Mouse (Mus musculus) thymus, adult 18-20 months (tissue): ENCODE data around the gene Nms.

Source experiments
- DNase-seq, 2 experiments: peaks; one replicate each; pipeline ENCODE4 v3.0.0; 2022; ENCODE audit warnings: mixed read lengths in 2 of 2

Gene Nms

DNA sequence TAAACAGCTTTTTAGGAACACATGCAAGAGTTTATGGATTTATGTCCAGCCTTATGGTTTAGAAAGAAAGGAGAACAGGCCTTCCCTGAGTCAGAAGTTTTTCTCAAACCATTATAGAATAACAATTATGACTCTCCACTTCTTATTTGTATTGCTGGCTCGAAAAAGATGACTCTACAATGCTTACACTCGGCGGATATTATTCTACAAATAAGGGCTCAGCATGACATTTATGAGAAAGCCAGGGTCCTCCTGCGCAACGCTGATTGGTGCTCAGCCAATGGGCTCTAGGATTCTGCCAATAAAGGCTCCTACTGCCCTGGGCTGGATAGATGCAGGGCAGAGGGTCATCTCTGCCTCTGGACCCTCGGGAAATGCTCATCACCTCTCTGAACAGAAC lies at the start of gene Nms:
TSS of gene Nms (plus strand) at position 301 of the 400 bp plus-strand sequence.
- DNase-seq, result no peak

- DNase-seq, result no peak
These were observed 47.5 kb upstream of the Nms start for GRCm38 (mm10) chr1:38891444-38891843.

GRCm38 (mm10) chr1:38893081-38893480 lies 45.9 kb upstream of the Nms start:
- DNase-seq, result no peak

- DNase-seq, result peak; percentile 94 to 95
These were observed 41.3 kb upstream of the Nms start, which contains the start of gene Chst10 for GRCm38 (mm10) chr1:38897431-38898248. Chst10 (minus strand) TSS chr1:38898161.

DNA sequence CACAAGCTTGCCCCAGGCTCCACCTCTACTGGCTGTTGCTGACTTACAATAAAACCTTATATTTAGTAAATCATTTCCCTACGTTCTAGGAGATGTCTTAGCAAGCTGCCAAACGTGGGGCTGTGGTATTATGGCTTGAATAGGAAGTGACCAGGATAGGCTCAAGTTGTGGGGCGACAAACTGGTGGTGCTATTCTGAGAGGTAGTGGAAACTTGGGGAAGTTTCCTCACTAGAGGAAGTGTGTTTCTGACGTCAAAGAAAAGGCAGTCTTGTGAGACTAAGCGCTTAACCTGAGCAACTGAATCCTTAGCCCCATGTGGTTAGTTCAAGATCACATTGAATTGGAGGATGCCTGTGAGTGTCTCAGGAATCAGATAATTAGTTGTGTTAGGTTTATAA lies 36.4 kb upstream of the Nms start:
- no peak for DNase-seq

DNA sequence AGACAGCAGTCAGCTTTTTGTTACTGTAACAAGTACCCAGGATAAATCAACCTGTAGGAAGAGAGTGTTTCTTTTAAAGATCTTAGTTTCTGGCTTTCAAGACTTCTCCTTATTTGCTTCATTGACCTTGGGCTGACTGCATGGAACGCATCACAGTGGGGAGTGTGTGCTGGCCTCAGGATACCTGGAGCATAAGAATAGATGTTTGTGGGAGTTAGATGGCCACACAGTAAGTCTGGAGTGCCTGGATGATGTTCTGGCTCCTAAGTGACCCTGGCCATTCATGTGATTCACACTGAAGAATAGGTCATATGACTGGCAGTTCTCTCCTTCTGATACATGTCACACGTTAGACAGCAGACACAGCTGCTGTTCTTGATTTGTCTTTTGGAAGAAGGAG lies 35.0 kb upstream of the Nms start:
- no peak for DNase-seq

- DNase-seq, result no peak
These were observed 10.0 kb upstream of the Nms start for GRCm38 (mm10) chr1:38928996-38929395.

DNA sequence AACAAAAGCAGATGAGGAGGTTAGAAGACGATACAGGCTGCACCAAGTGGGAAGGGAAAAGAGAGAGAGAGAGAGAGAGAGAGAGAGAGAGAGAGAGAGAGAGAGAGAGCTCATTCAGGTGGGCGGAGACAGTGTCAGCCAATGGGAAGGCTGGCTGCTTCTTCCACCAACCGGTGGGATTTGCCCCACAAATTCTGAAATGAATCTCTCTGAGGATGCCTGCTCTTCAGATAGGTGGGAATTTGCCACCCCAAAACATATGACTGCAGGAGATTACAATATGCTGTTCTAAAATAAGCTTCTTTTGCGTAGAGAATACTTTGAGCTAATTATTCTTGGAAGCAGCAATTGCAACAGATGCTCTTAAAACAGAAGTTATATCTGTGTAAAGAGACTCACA lies 9.5 kb upstream of the Nms start:
- no peak for DNase-seq

- no peak for DNase-seq
These were observed 8.2 kb upstream of the Nms start for GRCm38 (mm10) chr1:38930767-38931166.

DNA sequence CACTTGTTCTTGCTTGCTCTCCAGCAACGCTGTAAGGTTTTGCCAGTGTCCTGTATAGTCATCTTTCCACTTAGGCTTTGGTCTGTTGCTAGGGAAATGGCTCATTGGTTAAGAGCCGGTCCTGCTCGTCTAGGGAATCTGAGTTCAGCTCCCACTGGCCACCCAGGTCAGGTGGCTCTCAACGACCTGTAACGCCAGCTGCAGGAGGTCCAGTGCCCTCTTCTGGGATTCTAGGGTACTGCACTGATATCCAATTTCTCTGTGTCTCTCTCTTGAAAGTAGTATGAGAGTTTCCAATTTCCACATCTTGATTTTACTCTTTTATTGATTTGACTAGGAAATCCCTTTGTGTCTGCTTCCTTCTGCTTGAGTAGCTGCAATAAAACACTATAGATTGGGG lies 4.3 kb upstream of the Nms start:
- peak in 1 of 2 experiments; percentile 10 for DNase-seq

- DNase-seq, result peak; percentile 2 to 13
These were observed 2.2 kb upstream of the Nms start for GRCm38 (mm10) chr1:38936780-38937179.

DNA sequence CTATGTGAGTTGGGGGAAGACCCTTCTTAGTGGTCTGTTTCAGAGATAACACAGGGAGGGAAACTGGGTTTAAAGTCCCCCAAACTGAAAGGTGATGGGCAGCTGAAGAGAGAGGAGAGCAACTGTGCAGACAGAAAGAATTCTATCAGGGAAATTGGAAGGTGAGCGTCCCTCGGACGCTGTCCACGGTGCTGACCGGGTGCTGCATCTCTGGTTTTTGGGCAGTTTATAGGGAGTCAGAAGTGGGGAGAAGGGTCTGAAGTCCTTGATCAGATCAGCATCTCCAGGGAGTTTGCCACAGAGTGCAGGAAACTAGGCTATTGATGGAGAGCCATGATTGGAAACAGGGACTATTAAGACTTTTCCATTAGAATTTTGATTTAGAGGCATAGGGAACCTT lies 659 bp downstream of the Nms start:
- no peak for DNase-seq

DNA sequence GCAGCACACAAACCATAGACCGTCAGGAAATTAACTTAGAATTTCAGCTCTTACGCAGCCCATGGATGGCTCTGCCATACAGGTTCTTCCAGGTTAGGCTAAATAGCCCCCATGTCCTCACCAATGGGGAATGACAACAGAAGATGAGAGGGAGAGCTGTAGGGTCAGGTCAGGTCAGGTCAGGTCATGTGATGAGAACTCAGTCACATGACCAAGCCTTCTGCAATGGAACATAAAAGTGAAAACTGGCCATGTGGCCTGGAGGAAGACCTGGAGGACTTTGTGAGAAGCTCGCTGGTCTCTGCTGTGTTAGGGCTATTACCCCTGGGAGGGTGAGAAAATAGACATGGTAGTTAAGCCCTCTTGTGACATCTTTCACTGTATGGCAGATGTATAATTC lies 17.5 kb downstream of the Nms start:
- no peak for DNase-seq

- no peak for DNase-seq
These were observed 30.2 kb downstream of the Nms start for GRCm38 (mm10) chr1:38969116-38969515.

DNA sequence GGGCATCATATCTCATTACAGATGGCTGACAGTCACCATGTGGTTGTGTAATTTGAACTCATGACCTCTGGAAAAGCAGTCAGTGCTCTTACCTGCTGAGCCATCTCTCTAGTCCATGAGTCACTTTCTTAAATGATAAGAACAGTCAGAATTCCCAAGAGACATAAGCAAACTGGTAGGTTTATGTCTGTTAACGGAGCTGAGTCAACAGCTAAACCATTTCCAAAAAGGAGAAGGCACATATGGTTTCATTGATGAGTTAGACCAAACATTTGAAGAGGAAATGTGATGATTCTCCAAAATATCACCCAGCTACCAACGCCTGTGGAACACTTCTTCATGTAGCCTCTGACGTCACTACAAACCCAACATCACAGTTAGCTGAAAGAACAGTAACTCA lies 32.8 kb downstream of the Nms start:
- DNase-seq, result no peak

DNA sequence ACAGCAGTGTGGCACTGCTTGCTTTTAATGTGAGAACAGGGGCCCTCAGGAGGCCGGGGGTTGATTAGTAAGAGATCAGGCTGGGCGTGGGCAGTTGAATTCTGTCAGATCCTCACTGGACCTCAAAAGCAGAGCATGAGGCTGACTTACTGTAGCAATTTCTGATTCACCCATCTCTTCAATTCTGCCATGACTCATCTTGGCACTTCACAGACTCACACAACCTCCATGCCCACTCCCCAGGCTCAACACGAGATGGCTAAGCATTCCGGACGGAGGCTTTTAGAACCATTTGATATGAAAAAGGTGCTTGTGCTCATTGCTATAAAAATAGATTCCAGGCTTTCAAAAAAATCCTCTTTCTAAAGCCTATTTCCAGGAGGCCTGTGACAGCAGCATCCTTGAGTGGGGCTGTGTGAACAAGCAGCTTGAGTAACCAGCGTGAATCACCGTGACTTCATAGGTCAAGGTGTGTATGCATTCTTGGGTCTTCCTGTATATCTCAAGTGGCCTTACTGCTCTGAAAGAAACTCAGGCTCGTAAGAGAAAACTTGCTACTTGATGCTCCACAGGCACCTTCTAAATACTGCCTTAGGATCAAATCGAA lies 34.1 kb downstream of the Nms start:
- DNase-seq, result no peak

DNA sequence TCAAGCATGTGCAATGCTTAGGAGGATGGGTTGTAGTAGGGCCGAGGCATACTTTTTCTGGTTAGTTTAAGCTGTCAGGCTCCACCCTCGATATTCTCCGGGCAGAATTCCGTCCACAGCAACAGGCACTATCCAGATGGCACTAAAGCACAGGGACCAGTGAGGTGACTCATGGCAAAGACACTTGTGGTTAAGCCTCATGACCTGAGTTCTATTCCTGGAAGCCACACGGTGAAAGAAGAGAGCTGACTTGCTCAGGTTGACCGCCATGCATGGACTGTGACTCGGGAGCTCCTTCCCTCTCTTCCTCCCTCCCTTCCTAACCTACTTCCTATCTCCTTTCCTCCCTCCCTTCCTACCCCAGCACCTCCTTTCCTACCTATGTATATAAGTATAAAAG lies 41.0 kb downstream of the Nms start:
- DNase-seq, result no peak

DNA sequence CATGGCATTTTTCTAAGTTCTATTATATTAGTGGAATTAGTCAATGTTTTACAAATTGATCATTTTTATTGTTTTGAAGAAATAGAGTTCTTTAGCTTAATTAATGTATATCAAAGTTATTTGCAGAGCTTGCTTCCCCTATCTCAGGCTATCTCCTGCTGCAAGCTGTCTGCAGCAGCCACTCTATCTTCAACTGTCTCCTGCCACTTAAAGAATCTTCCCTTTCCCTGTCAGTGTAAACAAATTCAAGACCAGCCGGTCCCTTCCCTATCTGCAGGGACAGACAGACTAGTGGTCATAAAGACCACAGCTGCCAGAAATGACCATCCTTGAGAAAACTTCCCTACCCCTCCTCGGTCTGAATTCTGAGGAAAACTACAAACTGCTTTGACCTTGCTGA lies 44.9 kb downstream of the Nms start:
- no peak for DNase-seq

- DNase-seq, result no peak
These were observed 46.4 kb downstream of the Nms start, which contains the start of gene Pdcl3 for GRCm38 (mm10) chr1:38985308-38985707. Pdcl3 (plus strand) TSS chr1:38985608.

- peak; percentile 95 for DNase-seq
These were observed 48.3 kb downstream of the Nms start for GRCm38 (mm10) chr1:38987080-38987864.

DNA sequence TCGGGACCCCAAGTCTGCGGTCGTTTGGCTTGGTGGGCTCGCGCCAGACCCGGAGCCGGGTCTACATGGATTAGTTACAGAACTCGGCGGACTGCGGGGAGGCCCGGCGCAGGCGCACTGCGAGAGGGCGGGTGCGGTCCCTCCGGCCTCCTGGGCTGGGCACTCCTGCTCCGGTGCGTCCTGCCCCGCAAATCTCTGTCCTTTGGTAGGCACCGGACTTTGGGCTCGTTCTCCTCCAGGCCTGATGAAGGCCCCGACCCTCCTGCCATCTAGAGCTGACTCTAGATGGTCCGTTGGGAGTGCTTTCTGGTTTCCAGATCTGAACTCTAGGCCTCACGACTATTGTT lies 48.9 kb downstream of the Nms start:
- DNase-seq, result no peak

DNA sequence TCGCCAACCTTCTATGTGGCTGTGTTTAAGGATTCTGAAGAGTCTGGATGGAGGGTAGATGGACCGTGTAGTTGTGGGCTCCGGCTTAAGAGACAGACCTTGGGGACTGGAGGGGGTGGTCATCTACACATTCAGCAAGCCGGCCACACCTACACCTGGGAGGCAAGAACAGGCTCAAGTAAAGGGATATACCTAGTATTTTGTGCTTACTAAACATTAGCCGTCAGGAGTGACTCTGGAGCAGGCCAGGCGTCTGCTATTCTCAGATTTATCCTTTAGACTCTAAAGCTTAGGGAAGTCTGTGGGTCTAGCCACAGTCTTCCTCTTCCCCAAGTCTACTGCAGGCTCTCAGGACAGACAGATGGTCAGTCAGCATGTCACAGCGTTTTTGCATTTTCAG lies 49.4 kb downstream of the Nms start:
- no peak for DNase-seq

GRCm38 (mm10) chr1:38992365-38992764 lies 53.4 kb downstream of the Nms start:
- no peak for DNase-seq
